Mouse (Mus musculus): ENCODE data around the gene Hist1h3e.

The Hist1h3e gene

GRCm38 (mm10) chr13:23516822-23517602, 45.2 kb downstream of the Hist1h3e start:
- peak; percentile 58 to 87 for DNase-seq

- no peak for DNase-seq
Measured at GRCm38 (mm10) chr13:23515826-23516620, 46.1 kb downstream of the Hist1h3e start.

- no peak for DNase-seq
Measured at GRCm38 (mm10) chr13:23515281-23515680, 46.9 kb downstream of the Hist1h3e start.

GRCm38 (mm10) chr13:23513517-23513916, 48.7 kb downstream of the Hist1h3e start:
- DNase-seq: no peak

Data from cerebellum, adult 18-20 months (tissue).